Mouse (Mus musculus): ENCODE data around the gene Pan3. TPM values are rescaled to one million over a fixed set of nuclear protein-coding genes. Genes with fewer than 3 reads are reported as not detected.

Gene Pan3
- total RNA-seq (2021), result 100 to 1,000 TPM in 1 of 2 experiments, 10 to 100 TPM in 1; 90.5 to 106 TPM
- long read RNA-seq, experiment 1, full-length matches to known transcripts, result 1 of 10 reads
- long read RNA-seq, experiment 1, partial matches to known transcripts, result 4 of 10 reads
- long read RNA-seq, experiment 1, other reads (novel, unspliced or antisense), result 5 of 10 reads
- long read RNA-seq, experiment 2, full-length matches to known transcripts, result 1 of 9 reads
- long read RNA-seq, experiment 2, partial matches to known transcripts, result 3 of 9 reads
- long read RNA-seq, experiment 2, other reads (novel, unspliced or antisense), result 5 of 9 reads

GRCm38 (mm10) chr5:147429535-147430305, at the start of gene Pan3:
Gene Pan3, plus strand, starts transcription at chr5:147430161.
- peak; percentile 97 for DNase-seq

- DNase-seq, result no peak
Observed at GRCm38 (mm10) chr5:147381396-147381795, 48.6 kb upstream of the Pan3 start.

GRCm38 (mm10) chr5:147386865-147387264, 43.1 kb upstream of the Pan3 start:
- no peak for DNase-seq

- DNase-seq, result no peak
Observed at GRCm38 (mm10) chr5:147388376-147389008, 41.5 kb upstream of the Pan3 start.

- DNase-seq, result no peak
Observed at GRCm38 (mm10) chr5:147389052-147389451, 40.9 kb upstream of the Pan3 start.

GRCm38 (mm10) chr5:147390772-147391171, 39.2 kb upstream of the Pan3 start:
- no peak for DNase-seq

GRCm38 (mm10) chr5:147392667-147393213, 37.2 kb upstream of the Pan3 start:
- DNase-seq, result no peak

GRCm38 (mm10) chr5:147395050-147395449, 34.9 kb upstream of the Pan3 start:
- no peak for DNase-seq

- peak; percentile 28 for DNase-seq
Observed at GRCm38 (mm10) chr5:147399843-147400504, 30.0 kb upstream of the Pan3 start, which contains the start of gene Flt3. Gene Flt3, minus strand, starts transcription at chr5:147400489.

- DNase-seq, result no peak
Observed at GRCm38 (mm10) chr5:147400505-147400979, 29.4 kb upstream of the Pan3 start.

GRCm38 (mm10) chr5:147401024-147401423, 28.9 kb upstream of the Pan3 start:
- no peak for DNase-seq

- peak; percentile 73 for DNase-seq
Observed at GRCm38 (mm10) chr5:147402505-147402904, 27.5 kb upstream of the Pan3 start.

- no peak for DNase-seq
Observed at GRCm38 (mm10) chr5:147406135-147406534, 23.8 kb upstream of the Pan3 start.

GRCm38 (mm10) chr5:147408731-147409130, 21.2 kb upstream of the Pan3 start:
- peak; percentile 18 for DNase-seq

GRCm38 (mm10) chr5:147410585-147410984, 19.4 kb upstream of the Pan3 start:
- DNase-seq, result no peak

- DNase-seq, result no peak
Observed at GRCm38 (mm10) chr5:147417986-147418385, 12.0 kb upstream of the Pan3 start.

GRCm38 (mm10) chr5:147418394-147419121, 11.4 kb upstream of the Pan3 start:
- DNase-seq, result peak; percentile 63

- DNase-seq, result no peak
Observed at GRCm38 (mm10) chr5:147423612-147424011, 6.3 kb upstream of the Pan3 start.

- no peak for DNase-seq
Observed at GRCm38 (mm10) chr5:147426048-147426805, 3.7 kb upstream of the Pan3 start.

GRCm38 (mm10) chr5:147430361-147430935, 487 bp downstream of the Pan3 start:
- DNase-seq, result peak; percentile 80
